Mouse (Mus musculus) layer of hippocampus, adult 8-10 months (tissue): Measurements from ENCODE around the gene Ms4a5. TPM values are rescaled to one million over a fixed set of nuclear protein-coding genes. Genes with fewer than 3 reads are reported as not detected.

ENCODE experiments used
- DNase-seq, 2 experiments: peaks; one replicate each; pipeline ENCODE4 v3.0.0; 2022; ENCODE audit warnings: low spot score in 2 of 2
- total RNA-seq, 4 experiments: library from RNA; stranded (reverse); gene quantifications; 2 replicates each; pipeline ENCODE4 v1.2.4; 2022

Gene Ms4a5
- total RNA-seq, 4 experiments from 2014 or later = not detected

DNA sequence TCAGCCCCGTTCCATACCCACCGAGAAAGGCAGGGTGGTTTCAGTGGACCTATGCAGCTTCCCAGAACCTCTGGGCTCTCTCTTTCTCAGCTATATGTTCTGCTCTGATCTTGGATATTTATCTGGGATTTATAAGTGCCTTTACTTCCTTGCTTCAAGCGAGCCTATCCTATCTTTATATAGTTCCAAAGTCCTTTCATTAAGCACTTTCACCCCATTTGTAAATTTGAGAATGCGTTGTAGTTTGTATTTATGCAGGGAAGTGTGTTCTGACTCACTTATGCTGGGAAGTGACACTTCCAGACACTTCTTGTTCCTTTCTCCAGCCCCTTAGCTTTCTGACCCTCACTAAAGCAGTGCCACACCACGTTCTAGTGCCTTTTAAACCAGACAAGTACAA is 51.3 kb downstream of the Ms4a5 start, which contains the start of gene Ms4a12:
Ms4a12 (minus strand) TSS at position 101 of the 400 bp plus-strand sequence.
- no peak for DNase-seq

Other genes starting within 250 kb of the Ms4a5 start
- not detected for gene Ms4a8a, start 202.8 kb downstream of the Ms4a5 start, total RNA-seq
- gene 1700017D01Rik, start 153.0 kb downstream of the Ms4a5 start, total RNA-seq = not detected
- gene 1700025F22Rik, start 118.6 kb downstream of the Ms4a5 start, total RNA-seq = not detected
- not detected for gene Ms4a13, start 87.1 kb downstream of the Ms4a5 start, total RNA-seq
- gene Ms4a12, start 51.4 kb downstream of the Ms4a5 start, total RNA-seq = not detected
- gene Ms4a1, start 17.6 kb downstream of the Ms4a5 start, total RNA-seq = under 1 TPM in 1 of 4 experiments, not detected in 3; 0.09 TPM
- under 1 TPM in 1 of 4 experiments, not detected in 3; 0.10 TPM for gene Ms4a14, start 30.6 kb upstream of the Ms4a5 start, total RNA-seq
- under 1 TPM in 2 of 4 experiments, not detected in 2; 0.18 to 0.50 TPM for gene Ms4a7, start 52.3 kb upstream of the Ms4a5 start, total RNA-seq
- gene Ms4a4a, start 91.7 kb upstream of the Ms4a5 start, total RNA-seq = 1 to 10 TPM in 1 of 4 experiments, under 1 TPM in 3; 0.47 to 1.1 (median 0.67) TPM
- under 1 TPM in 1 of 4 experiments, not detected in 3; 0.82 TPM for gene Ms4a4c, start 120.9 kb upstream of the Ms4a5 start, total RNA-seq
- gene Ms4a4b, start 159.7 kb upstream of the Ms4a5 start, total RNA-seq = under 1 TPM in 1 of 4 experiments, not detected in 3; 0.66 TPM
- 1 to 10 TPM in 3 of 4 experiments, under 1 TPM in 1; 0.76 to 5.8 (median 2.8) TPM for gene Ms4a6c, start 185.5 kb upstream of the Ms4a5 start, total RNA-seq
- gene Gm8369, start 202.1 kb upstream of the Ms4a5 start, total RNA-seq = under 1 TPM; 0.21 to 0.72 (median 0.54) TPM
- gene Ms4a6b, start 232.6 kb upstream of the Ms4a5 start, total RNA-seq = 1 to 10 TPM in 3 of 4 experiments, under 1 TPM in 1; 0.94 to 3.3 (median 2.2) TPM